Mouse (Mus musculus): ENCODE results near the gene Cldn3. TPM values are rescaled to one million over a fixed set of nuclear protein-coding genes. Genes with fewer than 3 reads are reported as not detected.

Cldn3 gene
- polyA plus RNA-seq, 1 experiment from 2014 or later: 52.9 TPM

DNA sequence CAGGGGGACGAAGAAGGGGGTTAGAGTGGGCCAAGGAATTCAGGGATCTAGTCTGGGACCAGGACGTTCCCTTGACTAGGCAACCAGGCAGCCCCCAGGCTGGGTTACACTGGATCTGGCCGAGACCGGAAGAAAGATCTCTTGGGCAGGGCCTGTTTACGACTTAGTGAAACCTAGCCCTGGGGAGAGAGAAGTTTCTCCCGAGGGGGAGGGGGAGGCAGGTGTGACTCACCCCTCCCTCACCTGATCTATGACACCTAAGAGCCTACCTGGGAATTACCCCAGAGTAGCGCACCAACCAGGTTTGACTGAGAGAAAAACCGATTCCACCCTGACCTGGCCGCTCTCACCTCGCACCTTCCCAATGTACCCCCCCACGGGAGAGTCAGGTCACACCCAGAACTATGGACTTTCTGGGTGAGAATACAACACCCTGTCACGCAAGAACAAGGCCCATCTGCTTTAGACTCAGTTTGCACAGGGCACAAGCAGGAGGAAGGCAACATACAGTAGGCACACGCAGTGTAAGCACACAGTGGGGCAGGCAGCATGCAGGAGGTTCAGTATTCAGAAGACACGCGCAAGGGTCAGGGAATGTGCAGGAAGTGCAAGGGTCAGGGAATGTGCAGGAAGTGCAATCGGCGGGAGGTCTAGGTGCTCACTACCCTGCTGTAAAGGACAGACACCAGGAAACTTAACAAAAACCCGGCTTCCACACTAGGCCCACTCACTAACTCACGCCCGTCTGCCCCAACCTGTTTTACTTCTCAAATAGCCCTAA is 18.7 kb upstream of the Cldn3 start:
- peak overlapping the region; percentile 75 for H3K27ac ChIP-seq
- ATAC-seq (replicated peaks; ENCODE audit: low FRiP score): 0 out of 2 replicates have a peak, but pooled peaks have one; percentile 34
- no peak overlapping the region for H3K4me2 ChIP-seq
- no peak overlapping the region for H3K4me3 ChIP-seq (replicated peaks)
- WGBS: 58% methylated on average over 20 of the region's 20 CpGs
- no peak overlapping the region for H3K9ac ChIP-seq
- H3K4me1 ChIP-seq: peaks cover 22% of the 10 kb centered on the region
- no peaks in the 10 kb centered on the region for H3K36me3 ChIP-seq
- H3K27me3 ChIP-seq: 0 out of 2 replicates have a peak, but pooled peaks cover 6% of the 10 kb centered on the region
- H3K9me3 ChIP-seq (replicated peaks): no peaks in the 10 kb centered on the region

DNA sequence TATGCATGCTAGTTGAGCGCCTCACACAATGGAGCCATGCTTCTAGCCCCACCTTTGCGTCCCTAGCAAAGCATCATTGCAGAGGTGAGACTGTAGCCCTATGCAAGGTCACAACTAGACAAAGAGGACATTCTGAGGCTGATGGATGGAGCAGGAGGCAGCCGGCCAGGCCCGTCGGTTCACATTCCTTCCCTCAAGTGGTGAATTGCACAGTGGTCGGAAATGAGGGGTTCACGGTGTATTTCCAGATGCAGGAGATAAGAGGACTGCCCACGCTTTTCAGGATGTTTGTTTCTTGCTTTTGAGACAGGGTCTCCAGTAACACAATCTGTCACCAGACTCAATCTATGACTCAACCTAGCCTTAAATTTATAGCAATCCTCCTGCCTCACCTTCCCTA is 15.3 kb upstream of the Cldn3 start:
- Histone ChIP-seq H3K27me3 (0 out of 2 replicates have a peak, but pooled peaks cover 6% of the 10 kb centered on the region), H3K9me3 (replicated peaks) (no peaks in the 10 kb centered on the region), H3K4me2 (no peak overlapping the region), H3K36me3 (no peaks in the 10 kb centered on the region), H3K4me1 (peaks cover 20% of the 10 kb centered on the region), H3K9ac (no peak overlapping the region), H3K27ac (no peak overlapping the region), H3K4me3 (replicated peaks) (no peak overlapping the region)
- no peak for ATAC-seq (replicated peaks; ENCODE audit: low FRiP score)
- WGBS: 62% methylated on average over 8 of the region's 8 CpGs

DNA sequence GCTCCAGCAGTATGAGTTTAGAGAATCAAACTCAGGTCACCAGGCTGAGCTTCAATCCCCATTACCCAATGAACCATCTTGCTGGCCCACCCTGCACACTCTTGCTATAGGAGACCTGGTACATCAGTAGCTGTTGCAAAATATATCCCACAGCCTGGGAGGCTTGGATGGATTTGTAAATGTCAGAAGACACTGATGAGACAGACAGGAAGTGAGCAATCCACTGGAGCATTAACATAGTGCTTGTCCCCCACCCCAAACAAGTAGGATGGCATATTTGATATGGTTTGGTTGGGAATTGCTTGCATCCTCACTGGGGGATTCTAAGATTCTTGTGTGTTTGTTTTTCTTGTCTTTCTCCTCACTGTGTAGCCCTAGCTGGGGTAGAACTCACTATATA is 12.9 kb upstream of the Cldn3 start:
- H3K27ac ChIP-seq: no peak overlapping the region
- H3K4me1 ChIP-seq: no peaks in the 10 kb centered on the region; the same call in 1 of the 2 replicates
- no peaks in the 10 kb centered on the region for H3K27me3 ChIP-seq
- no peaks in the 10 kb centered on the region for H3K9me3 ChIP-seq (replicated peaks)
- H3K9ac ChIP-seq: no peak overlapping the region
- no peak overlapping the region for H3K4me2 ChIP-seq
- ATAC-seq (replicated peaks; ENCODE audit: low FRiP score): no peak
- no peak overlapping the region for H3K4me3 ChIP-seq (replicated peaks)
- no peaks in the 10 kb centered on the region for H3K36me3 ChIP-seq

DNA sequence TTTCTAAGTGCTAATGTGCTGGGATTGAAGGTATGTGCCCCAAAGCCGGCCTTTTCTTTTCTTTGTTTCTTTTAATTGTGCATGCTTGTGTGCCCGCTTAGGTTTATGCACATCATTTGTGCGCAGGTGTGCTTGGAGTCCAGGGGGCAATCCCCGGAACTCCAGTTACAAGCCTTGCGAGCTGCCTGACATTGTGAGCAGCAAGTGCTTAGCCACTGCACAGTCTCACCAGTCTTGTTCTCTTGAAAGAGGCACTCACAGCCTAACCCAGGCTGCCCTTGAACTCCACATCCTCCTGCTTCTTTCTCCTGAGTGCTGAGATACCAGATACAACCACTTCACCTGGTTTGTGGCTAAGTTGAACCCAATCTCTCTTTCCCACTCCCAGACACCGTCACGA is 12.5 kb upstream of the Cldn3 start:
- Histone ChIP-seq H3K9ac (no peak overlapping the region), H3K36me3 (no peaks in the 10 kb centered on the region), H3K9me3 (replicated peaks) (no peaks in the 10 kb centered on the region), H3K4me2 (no peak overlapping the region), H3K27ac (peak overlapping the region; percentile 64; the same call in 1 of the 2 replicates), H3K4me1 (no peaks in the 10 kb centered on the region), H3K4me3 (replicated peaks) (no peak overlapping the region), H3K27me3 (no peaks in the 10 kb centered on the region)
- 84% methylated on average over 7 of the region's 7 CpGs for WGBS
- no peak for ATAC-seq (replicated peaks; ENCODE audit: low FRiP score)

DNA sequence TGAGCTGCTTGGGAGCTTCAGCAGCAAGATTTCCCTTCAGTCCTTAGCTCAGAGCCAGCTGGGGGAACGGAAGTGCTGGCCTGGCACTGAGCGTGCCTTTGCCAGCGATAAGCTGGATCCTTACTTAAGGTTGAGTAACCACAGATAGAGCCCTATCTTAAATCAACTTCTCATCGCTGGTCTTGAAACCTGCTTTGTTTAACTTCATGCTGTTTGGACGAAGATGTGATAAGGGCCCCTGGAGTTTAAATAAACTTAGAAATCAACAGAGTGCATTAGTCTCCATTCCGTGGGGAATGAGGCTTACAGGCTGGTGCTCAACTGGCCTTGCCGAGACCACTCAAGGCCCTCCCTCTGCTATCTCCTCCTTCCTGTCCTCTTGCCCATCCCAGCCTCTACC is 11.7 kb upstream of the Cldn3 start:
- Histone ChIP-seq H3K9ac (no peak overlapping the region), H3K4me1 (no peaks in the 10 kb centered on the region), H3K27ac (peak overlapping the region; percentile 64), H3K4me3 (replicated peaks) (no peak overlapping the region), H3K9me3 (replicated peaks) (no peaks in the 10 kb centered on the region), H3K36me3 (no peaks in the 10 kb centered on the region), H3K27me3 (no peaks in the 10 kb centered on the region), H3K4me2 (no peak overlapping the region)
- 0 out of 2 replicates have a peak, but pooled peaks have one; percentile 25 for ATAC-seq (replicated peaks; ENCODE audit: low FRiP score)
- WGBS: 57% methylated on average over 7 of the region's 7 CpGs

DNA sequence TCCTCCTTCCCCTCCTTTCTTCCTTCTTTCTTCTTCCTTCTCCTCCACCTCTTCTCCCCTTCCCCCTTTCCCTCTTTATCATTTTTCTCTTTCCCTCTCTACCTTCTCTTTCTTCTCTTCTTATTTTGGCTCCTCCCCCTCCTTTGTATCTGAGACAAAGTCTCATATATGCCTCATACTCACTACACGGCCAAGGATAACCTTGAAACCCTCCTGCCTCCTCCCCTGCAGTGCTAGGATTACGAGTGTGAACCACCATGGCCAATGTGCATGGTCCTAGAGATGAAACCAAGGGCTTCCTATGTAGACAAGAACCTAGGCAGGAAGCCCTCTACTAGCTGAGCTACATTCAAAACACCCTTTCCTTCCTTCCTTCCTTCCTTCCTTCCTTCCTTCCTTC is 11.1 kb upstream of the Cldn3 start:
- Histone ChIP-seq H3K27ac (no peak overlapping the region), H3K36me3 (no peaks in the 10 kb centered on the region), H3K9me3 (replicated peaks) (no peaks in the 10 kb centered on the region), H3K4me3 (replicated peaks) (no peak overlapping the region), H3K4me2 (no peak overlapping the region), H3K27me3 (no peaks in the 10 kb centered on the region), H3K9ac (no peak overlapping the region), H3K4me1 (no peaks in the 10 kb centered on the region)
- WGBS: 60% methylated on average over 2 of the region's 2 CpGs
- no peak for ATAC-seq (replicated peaks; ENCODE audit: low FRiP score)

DNA sequence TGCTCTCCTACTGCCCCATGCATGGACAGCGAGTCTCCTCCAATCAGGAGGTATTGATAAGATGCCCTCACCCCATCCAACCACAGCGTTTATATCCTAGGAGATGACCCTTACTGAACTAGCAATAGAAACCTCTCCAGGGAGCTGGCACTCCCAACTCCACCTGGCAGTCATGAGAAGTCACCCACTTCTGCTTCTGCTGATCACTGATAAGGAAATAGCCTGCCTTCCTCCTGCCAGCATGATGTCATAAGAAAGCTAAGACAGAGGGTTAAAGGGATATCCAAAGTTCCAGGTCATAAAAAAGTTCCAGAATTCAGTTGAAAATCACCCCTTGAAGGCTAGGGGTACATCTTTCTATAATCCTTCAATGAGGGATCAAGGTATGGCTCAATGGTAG is 9.8 kb upstream of the Cldn3 start:
- H3K36me3 ChIP-seq: no peaks in the 10 kb centered on the region
- ATAC-seq (replicated peaks; ENCODE audit: low FRiP score): no peak
- no peak overlapping the region for H3K4me2 ChIP-seq
- no peak overlapping the region for H3K4me3 ChIP-seq (replicated peaks)
- no peaks in the 10 kb centered on the region for H3K9me3 ChIP-seq (replicated peaks)
- WGBS: 88% methylated on average over 2 of the region's 2 CpGs
- no peak overlapping the region for H3K27ac ChIP-seq
- no peaks in the 10 kb centered on the region for H3K27me3 ChIP-seq
- no peaks in the 10 kb centered on the region for H3K4me1 ChIP-seq
- no peak overlapping the region for H3K9ac ChIP-seq

DNA sequence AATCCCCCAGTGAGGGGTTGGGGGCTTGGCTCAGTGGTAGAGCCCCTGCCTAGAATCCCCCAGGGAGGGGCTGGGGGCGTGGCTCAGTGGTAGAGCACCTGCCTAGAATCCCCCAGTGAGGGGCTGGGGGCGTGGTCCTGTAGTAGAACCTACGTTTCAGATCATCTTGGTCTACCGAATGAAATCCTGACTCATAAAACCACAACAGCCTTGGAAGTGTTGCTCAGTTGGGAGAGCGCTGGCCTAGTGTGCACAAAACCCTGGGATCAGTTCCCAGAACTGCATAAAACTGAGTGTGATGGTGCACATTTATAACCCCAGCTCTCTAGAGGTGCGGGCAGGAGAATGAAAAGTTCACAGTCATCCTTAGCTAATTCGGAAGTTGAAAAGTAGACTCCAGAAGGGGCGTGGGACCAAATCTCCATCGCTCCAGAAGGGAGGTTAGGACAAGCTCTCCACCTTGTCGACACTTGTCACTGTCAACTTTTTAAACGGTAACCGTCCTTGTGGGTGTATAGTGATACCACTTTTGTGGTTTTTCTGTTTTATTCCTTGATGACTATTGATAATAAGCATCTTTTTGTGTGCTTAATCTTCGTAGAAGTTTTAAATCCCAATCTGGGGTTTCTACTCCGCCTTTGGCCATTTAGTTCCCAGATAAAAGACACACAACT is 9.3 kb upstream of the Cldn3 start:
- 87% methylated on average over 14 of the region's 14 CpGs for WGBS
- H3K36me3 ChIP-seq: no peaks in the 10 kb centered on the region
- no peaks in the 10 kb centered on the region for H3K27me3 ChIP-seq
- H3K4me3 ChIP-seq (replicated peaks): no peak overlapping the region
- ATAC-seq (replicated peaks; ENCODE audit: low FRiP score): no peak
- H3K27ac ChIP-seq: no peak overlapping the region
- no peaks in the 10 kb centered on the region for H3K4me1 ChIP-seq
- no peaks in the 10 kb centered on the region for H3K9me3 ChIP-seq (replicated peaks)
- H3K9ac ChIP-seq: no peak overlapping the region
- H3K4me2 ChIP-seq: no peak overlapping the region

DNA sequence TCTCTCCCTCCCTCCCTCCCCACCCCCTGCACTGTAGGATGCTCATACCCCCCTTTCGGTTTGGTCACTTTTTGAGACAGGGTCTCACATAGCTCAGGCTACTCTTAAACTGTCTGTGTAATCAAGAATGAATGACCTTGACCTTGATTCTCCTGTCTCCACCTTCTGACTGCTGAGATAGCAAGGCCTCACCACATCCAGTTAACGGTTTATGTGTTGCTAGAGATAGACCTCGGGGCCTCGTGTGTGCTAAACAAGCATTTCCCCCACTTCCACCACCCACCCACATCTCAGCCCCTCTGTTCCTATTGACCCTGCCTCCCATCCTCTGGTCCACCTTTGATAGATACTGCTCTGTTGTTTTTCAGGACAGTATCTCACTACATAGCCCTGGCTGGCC is 8.2 kb upstream of the Cldn3 start:
- no peak for ATAC-seq (replicated peaks; ENCODE audit: low FRiP score)
- H3K27ac ChIP-seq: no peak overlapping the region
- no peaks in the 10 kb centered on the region for H3K27me3 ChIP-seq
- no peaks in the 10 kb centered on the region for H3K36me3 ChIP-seq
- H3K4me2 ChIP-seq: no peak overlapping the region
- H3K4me1 ChIP-seq: no peaks in the 10 kb centered on the region
- no peaks in the 10 kb centered on the region for H3K9me3 ChIP-seq (replicated peaks)
- no peak overlapping the region for H3K4me3 ChIP-seq (replicated peaks)
- H3K9ac ChIP-seq: no peak overlapping the region
- 85% methylated on average over 4 of the region's 4 CpGs for WGBS

DNA sequence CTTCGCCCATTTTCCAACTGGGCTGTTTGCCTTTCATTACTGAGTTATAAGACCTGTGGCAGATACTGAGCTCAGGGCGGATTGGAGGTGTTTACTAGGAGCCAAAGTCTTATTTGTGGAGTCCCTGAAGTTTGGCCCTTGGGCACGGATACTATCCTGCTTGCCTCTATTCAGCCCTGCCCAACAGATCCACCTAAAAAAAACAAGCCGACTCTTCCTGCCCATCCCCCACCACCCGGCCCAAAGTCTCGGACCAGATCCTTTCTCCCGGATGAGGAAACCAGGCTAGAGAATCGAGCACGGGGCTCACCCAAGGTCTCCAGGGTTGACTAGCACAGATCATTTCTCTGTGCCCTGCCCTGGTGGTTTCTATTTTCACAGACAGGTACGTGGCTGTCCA is 4.9 kb upstream of the Cldn3 start:
- peaks cover 20% of the 10 kb centered on the region for H3K4me1 ChIP-seq
- no peak overlapping the region for H3K4me3 ChIP-seq (replicated peaks)
- no peaks in the 10 kb centered on the region for H3K9me3 ChIP-seq (replicated peaks)
- H3K36me3 ChIP-seq: no peaks in the 10 kb centered on the region
- peaks cover 25% of the 10 kb centered on the region for H3K27me3 ChIP-seq
- ATAC-seq (replicated peaks; ENCODE audit: low FRiP score): no peak
- H3K4me2 ChIP-seq: no peak overlapping the region
- WGBS: 63% methylated on average over 10 of the region's 10 CpGs
- no peak overlapping the region for H3K9ac ChIP-seq
- no peak overlapping the region for H3K27ac ChIP-seq

DNA sequence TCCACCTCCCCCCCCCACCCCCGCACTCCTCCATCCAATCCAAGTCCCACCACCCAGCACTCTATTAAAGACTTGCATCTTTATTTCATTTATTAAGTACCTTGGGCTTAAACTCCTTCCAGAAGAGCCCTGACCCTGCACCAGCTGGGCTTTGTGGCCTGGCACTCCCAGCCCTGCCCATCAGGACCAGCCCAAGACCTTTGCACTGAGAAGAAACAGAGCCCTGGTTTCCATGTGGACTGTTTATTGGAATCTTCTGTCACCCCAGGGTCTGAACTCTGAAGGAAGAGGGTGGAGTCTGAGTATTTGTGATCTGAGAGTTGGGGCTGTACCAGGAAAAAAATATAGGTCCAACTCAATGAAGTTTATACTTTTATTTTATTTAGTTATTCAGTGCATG is 2.9 kb upstream of the Cldn3 start:
- H3K9me3 ChIP-seq (replicated peaks): no peaks in the 10 kb centered on the region
- 93% methylated on average over 1 of the region's 1 CpGs for WGBS
- ATAC-seq (replicated peaks; ENCODE audit: low FRiP score): no peak

DNA sequence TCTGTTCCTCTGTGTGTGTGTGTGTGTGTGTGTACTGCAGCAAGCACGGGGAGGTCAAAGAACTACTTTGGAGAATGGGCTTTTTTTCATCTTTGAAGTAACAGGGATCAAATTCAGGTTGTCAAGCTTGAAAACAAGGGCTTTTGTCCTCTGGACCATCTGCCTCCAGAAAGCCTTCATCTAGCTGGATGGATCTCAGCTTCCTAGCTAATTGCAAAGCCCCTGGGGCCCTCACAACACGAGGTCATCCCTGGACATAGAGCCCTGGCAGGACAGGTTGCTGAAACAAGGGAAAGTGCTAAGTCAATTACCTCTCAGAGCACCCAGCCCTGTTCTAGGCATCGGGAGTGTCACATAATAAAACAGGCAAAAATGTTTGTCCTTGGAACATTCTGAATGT is 2.2 kb upstream of the Cldn3 start:
- ATAC-seq (replicated peaks; ENCODE audit: low FRiP score): no peak
- no peak overlapping the region for H3K4me2 ChIP-seq
- no peak overlapping the region for H3K27ac ChIP-seq
- H3K27me3 ChIP-seq: peaks cover 49% of the 10 kb centered on the region
- H3K4me1 ChIP-seq: peaks cover 33% of the 10 kb centered on the region
- no peaks in the 10 kb centered on the region for H3K9me3 ChIP-seq (replicated peaks)
- H3K36me3 ChIP-seq: no peaks in the 10 kb centered on the region
- no peak overlapping the region for H3K4me3 ChIP-seq (replicated peaks)
- H3K9ac ChIP-seq: no peak overlapping the region
- 14% methylated on average over 3 of the region's 3 CpGs for WGBS

More for the DNA sequence above, 2.9 kb upstream of the Cldn3 start:
- no peaks in the 10 kb centered on the region for H3K36me3 ChIP-seq
- H3K4me3 ChIP-seq (replicated peaks): no peak overlapping the region
- H3K4me2 ChIP-seq: no peak overlapping the region
- H3K4me1 ChIP-seq: peaks cover 33% of the 10 kb centered on the region
- H3K9ac ChIP-seq: no peak overlapping the region
- peaks cover 44% of the 10 kb centered on the region for H3K27me3 ChIP-seq
- no peak overlapping the region for H3K27ac ChIP-seq

All from kidney, embryonic 15.5 days (tissue).